9 mouse cellular contexts compared by ENCODE assay signal in genomic region chr9:63919001-63919555, GRCm38 (mm10).
A peak's percentile ranks its signal among the peaks of the same experiment; 100 is the strongest.
DNase-seq lines count a peak whose midpoint lies in the region; ATAC-seq lines count a peak whose summit lies in the region.
"Had no signal": no experiment of that assay in that cellular context is flagged by ENCODE, and none has a peak within 500 bp of the region (broad histone marks: within the 10 kb centered on the region; RNA-seq: fewer than 3 reads in every experiment).

No protein-coding gene starts in this region.

- ATAC-seq in embryonic facial prominence, embryonic 14.5 days (ENCODE audit: low read depth): peak; percentile 19; the same call in 1 of the 2 replicates
- no peak for ATAC-seq in granulocyte monocyte progenitor cell, adult 5-6 weeks (replicated peaks; ENCODE audit: poor library complexity, severe bottlenecking)

- H3K4me1 ChIP-seq in embryonic facial prominence, embryonic 14.5 days (ENCODE audit: control insufficient read depth, insufficient read depth, low read length): peaks cover 15% of the 10 kb centered on the region

- no peak overlapping the region for H3K4me2 ChIP-seq in embryonic facial prominence, embryonic 14.5 days (ENCODE audit: low read depth, low read length)
- H3K4me2 ChIP-seq: embryonic facial prominence, embryonic 12.5 days had no signal

- no peaks in the 10 kb centered on the region for H3K9me3 ChIP-seq in embryonic facial prominence, embryonic 14.5 days (ENCODE audit: control insufficient read depth, low read length)

- H3K27ac ChIP-seq in embryonic facial prominence, embryonic 14.5 days (replicated peaks; ENCODE audit: low read depth, low read length): no peak overlapping the region
- H3K27ac ChIP-seq: embryonic facial prominence, embryonic 12.5 days had no signal

- no peak overlapping the region for H3K4me3 ChIP-seq in embryonic facial prominence, embryonic 14.5 days (ENCODE audit: low read depth, low read length)
- H3K4me3 ChIP-seq: embryonic facial prominence, embryonic 12.5 days had no signal

- DNase-seq in adrenal gland, postnatal 10 days: peak; percentile 30
- DNase-seq in adrenal gland, postnatal 36 days: no peak
- peak; percentile 73 for DNase-seq in layer of hippocampus, adult 11-12 months (ENCODE audit: low spot score)
- no peak for DNase-seq in layer of hippocampus, postnatal 25 days (ENCODE audit: extremely low spot score in 1 of 2, low spot score in 1 of 2)
- DNase-seq in embryonic facial prominence, embryonic 14.5 days (ENCODE audit: low spot score): no peak
- DNase-seq in liver: peak; percentile 52
- DNase-seq in spleen, postnatal 10 days (ENCODE audit: low spot score in 2 of 2): no peak

- H3K36me3 ChIP-seq in embryonic facial prominence, embryonic 14.5 days (ENCODE audit: control insufficient read depth, insufficient read depth, low read length): no peaks in the 10 kb centered on the region
- H3K36me3 ChIP-seq: embryonic facial prominence, embryonic 12.5 days had no signal

- no peaks in the 10 kb centered on the region for H3K27me3 ChIP-seq in embryonic facial prominence, embryonic 14.5 days (replicated peaks; ENCODE audit: control insufficient read depth, insufficient read depth, low read length)
- H3K27me3 ChIP-seq: embryonic facial prominence, embryonic 12.5 days had no signal

- no peak overlapping the region for H3K9ac ChIP-seq in embryonic facial prominence, embryonic 14.5 days (ENCODE audit: low read depth, low read length)
- H3K9ac ChIP-seq: embryonic facial prominence, embryonic 12.5 days had no signal

- 78% methylated on average over 18 of the region's 18 CpGs for WGBS in embryonic facial prominence, embryonic 14.5 days

Comparison
In these comparisons a context has a peak if more than half of its experiments do, and no peak if none do; other contexts are left out.
1. DNase-seq: peak in adrenal gland, postnatal 10 days (single experiment), layer of hippocampus, adult 11-12 months (single experiment) and liver (single experiment); none in adrenal gland, postnatal 36 days (0 of 2), layer of hippocampus, postnatal 25 days (0 of 2), embryonic facial prominence, embryonic 14.5 days (single experiment) and spleen, postnatal 10 days (0 of 2).